Mouse (Mus musculus): ENCODE results near the gene Odf3.

The Odf3 gene

DNA sequence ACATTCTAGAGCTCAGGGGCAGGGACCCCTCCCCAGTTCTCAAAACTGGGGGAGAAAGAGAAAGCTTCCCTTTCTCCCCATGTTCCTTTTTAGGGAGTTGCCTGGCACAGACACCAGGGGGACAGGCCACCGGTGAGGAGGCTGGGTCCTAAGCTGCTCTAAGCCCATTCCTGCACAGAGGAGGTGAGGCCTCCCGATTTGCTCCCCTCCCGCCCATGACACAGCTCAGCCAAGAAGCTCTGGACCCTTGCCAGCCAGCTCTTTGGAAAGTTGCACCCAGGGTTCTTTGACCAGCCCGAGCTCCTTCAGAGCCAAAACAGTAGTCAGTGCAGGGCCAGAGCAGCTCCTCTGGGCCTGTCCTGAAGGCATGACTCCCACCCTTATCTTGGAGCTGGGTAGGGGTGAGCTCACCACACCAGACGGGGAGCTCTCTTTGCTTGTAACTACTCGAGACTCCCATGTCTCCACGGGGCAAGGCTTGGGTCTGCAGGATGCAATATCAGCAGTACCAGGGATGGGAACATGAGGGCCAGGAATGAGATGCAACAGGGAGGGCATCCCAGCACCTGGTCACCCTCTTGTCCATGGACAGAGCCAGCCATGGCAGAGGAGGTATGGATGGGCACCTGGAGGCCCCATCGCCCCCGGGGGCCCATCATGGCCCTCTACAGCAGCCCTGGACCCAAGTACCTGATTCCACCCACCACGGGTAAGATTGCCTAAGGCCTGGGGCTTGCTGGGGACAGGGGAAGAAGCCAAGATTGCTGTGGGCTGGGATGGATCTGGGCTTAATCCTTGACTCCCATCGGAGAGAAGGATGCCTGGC, at the start of gene Odf3:
Odf3 (plus strand) TSS at position 51 of the 826 bp plus-strand sequence.
- no peak for DNase-seq (ENCODE audit: low spot score)

DNA sequence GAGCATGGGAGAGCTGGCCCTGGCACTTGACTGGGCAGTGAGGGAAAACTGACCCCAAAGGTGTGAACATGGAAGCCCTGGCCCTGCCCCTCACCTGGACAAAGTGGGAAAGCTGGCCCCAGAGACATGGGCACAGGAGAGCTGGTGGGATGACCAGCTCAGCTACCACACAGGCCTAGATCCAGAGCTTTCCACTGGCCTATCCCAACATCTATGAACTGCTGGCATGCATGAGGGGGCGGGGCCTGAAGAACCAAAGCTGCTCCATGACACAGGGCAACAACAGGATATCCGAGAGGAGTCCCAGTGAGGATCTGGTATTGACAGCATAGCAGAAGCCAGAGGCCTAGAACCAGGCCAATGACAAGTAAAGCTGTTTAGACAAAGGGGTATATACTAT, 49.4 kb upstream of the Odf3 start:
- DNase-seq (ENCODE audit: low spot score): no peak

DNA sequence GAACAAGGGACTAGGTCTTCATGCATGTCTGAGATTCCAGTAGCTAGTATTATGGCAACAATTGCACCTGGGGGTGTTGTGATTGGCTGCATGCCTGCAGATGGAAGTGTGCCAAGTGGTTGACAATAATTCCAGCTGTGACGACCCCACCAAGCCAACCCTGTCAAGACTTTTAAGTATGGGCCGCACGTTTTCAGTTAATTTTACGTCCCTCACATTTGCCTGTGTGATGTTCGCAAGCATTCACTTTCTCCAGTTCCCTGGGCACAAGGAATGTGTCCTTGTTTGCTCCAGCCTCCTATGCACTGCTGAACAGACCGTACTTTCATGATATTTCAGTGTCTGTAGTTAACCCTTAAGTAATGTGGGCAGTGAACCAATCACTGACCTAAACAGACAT, 45.0 kb upstream of the Odf3 start:
- DNase-seq (ENCODE audit: low spot score): no peak

DNA sequence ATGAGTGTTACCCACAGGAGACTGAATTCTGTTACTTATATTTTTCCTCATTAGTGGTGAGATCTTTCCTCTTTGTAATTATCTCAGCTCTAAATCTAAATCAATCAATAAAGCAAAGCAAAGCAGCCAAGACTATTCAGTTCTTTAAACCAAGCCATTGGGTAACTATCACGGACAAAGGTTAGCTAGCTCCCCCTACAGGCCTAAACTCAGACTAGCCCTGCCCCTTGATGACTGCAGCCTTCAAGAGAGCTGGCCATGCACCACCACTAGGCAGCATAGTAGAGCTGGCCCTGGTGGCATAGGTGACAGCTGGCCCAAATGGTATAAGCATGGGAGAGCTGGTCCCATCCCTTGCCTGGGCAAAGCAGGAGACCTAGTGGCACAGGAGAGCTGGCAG, 41.9 kb upstream of the Odf3 start:
- DNase-seq (ENCODE audit: low spot score): no peak

DNA sequence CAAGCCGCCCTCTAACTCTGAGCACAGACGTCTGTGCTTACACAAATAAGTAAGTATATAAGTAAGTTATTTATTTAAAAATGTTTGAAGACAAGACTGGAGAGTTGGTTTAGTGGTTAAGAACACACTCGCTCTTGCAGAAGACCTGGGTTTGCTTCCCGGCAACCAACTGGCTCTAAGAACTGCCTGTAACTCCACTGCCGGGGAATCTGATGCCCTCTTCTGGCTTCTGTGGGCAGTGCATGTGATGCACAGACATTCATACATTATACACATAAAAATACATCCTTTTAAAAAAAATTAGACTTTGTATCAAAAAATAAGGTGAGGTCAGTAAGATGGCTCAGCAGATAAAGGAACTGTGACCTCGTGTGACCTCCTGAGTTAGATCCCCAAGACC, 37.1 kb upstream of the Odf3 start:
- no peak for DNase-seq (ENCODE audit: low spot score)

DNA sequence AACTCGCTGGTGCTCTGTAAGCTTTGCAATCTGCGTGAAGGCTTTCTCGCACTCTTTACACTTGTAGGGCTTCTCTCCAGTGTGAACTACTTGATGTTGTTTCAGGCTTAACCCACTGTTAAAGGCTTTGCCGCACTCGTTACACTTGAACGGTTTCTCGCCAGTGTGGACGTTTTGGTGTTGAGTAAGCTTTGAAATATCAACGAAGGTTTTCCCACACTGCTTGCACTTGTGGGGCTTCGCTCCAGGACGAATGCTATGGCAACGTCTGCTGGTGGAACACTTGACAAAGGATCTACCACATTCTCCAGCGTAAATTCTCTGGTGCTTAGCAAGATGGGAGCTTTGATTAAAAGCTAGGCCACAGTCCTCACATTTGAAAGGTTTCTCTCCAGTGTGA, 35.9 kb upstream of the Odf3 start:
- DNase-seq (ENCODE audit: low spot score): no peak

DNA sequence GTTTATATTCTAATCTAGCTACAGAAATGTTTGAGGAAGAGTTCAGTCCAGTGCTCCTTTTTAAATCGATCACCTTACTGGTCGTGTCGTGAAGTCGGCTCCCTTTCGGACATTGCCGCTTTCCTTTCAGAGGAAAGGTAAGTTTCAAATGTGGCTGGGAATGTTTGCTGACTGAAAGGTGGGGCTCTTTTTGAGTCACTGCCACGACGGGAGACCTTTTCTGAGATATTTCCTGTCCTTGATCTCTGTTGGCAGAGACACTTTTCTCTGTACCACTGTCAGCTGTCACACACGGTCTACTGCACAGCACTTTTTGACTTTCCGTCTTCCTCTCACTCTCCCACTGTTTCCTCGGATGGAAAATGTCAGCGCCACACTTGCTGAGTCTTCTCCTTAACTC, 34.8 kb upstream of the Odf3 start:
- no peak for DNase-seq (ENCODE audit: low spot score)

DNA sequence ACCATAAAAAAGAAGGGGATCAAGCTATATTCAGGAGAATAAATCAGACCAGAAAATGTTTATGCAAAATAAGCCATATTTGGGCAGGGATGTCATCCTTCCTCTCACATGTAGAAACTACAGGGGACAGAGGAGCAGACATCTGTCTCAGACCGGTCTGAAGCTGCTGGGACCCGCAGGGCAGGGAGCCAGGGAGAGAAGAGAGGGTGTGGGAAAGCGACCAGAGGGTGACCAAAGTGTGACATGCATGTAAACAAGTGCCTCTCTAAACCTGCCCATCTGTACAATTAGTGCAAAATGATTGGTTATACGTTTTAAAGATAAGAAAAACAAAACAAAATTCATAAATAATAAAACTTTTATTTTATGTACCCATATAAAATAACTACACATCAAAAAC, 27.4 kb upstream of the Odf3 start:
- no peak for DNase-seq (ENCODE audit: low spot score)

DNA sequence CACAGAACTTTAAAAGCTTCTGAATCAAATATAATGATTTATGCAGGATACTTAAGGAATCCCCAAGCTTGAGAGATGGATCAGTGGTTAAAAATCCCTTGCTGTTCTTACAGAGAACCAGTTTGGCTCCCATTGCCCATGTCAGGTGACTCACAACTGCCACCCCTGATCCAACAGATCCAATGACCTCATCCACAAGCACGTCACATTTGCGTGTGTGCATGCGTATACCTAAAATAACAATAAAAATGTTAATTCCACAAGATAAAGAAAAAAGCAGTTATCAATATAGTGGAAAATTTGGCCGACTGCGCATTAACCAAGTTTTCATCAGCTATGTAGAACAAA, 26.3 kb upstream of the Odf3 start:
- no peak for DNase-seq (ENCODE audit: low spot score)

DNA sequence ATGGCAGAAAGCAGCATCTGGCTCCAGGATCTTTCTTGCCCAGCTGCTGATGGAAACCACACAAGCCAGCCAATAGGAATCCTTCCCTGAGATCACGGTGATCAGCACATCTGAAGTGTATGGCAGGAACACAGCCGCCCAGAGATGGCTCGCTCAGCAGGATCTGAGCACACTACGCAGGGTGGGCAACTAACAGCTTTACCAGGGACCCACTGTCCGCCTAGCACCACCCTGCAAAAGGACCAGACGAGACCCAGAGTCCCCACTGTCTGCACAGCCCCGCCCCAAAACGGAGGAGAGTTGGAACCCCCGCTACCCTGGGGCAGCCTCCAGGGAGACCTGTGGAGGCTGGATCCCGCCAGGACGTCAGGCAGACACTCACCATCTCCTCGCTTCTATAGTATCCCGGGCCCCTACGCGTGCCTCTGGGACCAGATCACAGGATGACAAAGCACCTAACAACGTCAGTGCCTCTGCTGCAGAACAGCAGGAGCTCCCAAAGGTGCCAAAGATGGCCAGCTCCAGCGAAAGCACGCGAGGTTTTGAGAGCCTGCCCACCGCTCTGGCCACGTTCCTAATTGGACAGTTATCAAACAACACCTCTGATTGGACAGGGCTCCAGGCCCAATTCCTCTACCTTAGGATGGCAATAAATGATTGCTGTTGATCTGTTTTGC, 25.8 kb upstream of the Odf3 start, which contains the start of gene Zfp941:
Zfp941 (minus strand) TSS at position 526 of the 677 bp plus-strand sequence.
- no peak for DNase-seq (ENCODE audit: low spot score)

DNA sequence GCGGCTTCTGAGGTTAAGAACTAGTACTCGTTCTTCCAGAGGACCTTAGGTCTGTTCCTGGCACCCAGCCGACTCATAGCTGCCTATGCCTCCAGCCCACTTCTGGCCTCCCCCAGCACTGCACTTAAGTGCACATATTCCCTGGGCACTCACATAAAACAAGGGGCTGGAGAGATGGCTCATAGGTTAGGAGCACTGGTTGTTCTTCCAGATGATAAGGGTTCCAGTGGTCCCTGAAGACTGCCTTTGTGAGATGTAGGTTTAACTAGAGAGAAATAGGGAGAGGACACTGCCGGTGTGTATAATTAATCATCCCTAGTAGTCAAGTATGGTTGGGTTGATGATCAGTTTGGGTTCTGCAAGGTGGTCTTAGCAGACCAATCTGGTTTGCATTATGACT, 24.9 kb upstream of the Odf3 start:
- no peak for DNase-seq (ENCODE audit: low spot score)

DNA sequence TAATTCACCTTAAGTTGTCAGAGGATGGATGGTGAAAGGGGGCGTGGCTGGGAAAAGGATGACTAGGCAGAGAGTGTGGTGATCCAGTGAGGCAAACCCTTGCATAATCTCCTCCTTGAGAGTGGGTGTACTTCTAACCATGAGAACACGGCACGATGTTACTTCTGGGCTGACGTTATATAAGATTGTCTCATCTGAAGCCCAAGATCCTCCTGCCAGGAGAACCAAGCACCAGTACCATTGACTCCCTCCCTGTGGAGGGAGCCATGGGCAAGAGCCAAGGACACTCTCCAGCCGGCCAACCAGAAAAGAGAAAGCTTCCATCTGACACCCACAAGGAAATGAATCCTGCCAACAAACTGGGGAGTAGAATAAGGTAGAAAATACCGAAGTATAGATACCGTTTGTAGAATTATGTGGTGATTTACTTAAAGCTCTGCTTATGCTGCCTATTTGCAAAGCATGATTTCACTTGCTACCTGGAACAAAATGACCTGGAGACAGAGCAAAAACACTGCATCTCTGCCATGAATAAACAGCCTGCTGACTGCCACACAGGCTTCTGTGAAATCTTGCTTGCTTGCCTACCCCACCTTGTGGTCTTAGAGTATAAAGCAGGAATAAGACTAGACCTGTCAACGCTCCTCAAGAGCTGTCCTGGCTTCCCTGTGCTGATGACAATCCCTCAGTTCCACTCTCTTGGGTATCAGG, 19.3 kb upstream of the Odf3 start:
- no peak for DNase-seq (ENCODE audit: low spot score)

DNA sequence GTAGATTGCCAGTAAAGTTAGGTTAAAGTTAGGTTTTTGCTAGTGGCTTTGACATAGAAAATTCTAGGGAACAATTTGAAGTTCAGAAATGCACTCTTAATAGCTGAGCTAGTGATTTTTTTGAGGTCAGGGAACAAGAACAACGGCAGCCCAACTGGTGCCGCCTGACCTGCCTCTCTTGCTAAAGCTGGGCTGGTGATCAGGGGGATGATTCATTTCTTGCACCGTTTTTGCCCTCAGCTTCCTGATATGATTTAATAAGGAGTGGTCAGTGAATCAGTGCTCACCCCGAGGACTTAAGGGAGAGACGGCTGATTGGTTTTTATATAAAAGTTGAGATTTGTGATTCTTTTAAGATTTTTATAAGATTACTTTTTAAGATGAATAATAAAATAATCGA, 16.2 kb upstream of the Odf3 start:
- DNase-seq (ENCODE audit: low spot score): no peak

DNA sequence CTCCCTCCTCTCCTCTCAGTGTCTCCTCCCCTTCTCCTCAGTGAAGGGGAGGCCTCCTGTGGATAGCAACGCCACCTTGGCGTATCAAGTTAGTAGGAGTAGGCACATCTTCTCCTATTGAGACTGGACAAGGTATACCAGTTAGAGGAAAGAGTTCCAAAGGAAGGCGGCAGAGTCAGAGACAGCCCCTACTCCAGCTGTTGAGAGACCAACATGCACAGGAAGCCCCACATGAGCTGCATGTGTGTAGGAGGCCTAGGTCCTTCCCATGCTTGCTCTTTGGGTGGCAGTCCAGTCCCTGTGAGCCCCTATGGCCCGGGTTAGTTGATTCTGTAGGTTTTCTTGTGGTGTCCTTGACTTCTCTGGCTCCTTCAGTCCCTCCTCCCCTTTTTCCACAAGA, 14.3 kb upstream of the Odf3 start:
- no peak for DNase-seq (ENCODE audit: low spot score)

DNA sequence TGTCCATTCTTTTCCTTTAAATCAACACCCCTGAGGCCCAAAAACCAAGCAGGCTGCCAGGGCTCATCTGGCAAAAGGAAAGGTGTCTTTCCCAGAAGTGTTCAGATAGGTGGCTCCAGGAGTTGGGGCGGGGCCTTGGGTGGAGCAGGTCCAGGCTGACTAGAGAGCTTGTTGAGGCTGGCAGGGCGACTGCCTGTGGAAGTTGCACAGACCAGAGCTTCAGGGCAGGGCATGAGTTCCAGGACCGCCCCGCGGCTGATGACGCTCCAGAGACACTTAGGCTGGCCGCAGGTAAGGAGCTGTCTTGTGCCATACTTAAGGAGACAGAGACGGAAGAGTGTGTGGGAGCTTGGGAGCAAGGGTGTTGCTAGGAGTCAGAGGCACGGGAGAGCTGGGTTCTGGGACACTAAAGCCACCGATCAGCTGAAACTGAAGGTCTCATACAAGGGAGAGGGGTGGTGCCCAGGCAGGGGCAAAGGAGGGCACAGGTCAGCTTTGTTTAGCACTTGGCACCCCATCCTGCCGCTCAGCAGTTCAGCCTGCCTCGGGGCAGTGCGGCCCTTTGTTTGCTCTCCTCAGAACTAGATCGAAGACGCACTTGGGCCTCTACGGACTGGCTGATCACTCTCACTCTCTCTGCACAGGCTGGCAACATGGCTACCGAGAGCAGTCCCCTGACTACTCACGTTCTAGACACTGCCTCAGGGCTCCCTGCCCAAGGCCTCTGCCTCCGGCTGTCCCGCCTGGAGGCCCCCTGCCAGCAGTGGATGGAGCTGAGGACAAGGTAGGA, 12.4 kb upstream of the Odf3 start, which contains the start of gene Urah:
Urah (plus strand) TSS at position 51 of the 790 bp plus-strand sequence.
- DNase-seq (ENCODE audit: low spot score): no peak

DNA sequence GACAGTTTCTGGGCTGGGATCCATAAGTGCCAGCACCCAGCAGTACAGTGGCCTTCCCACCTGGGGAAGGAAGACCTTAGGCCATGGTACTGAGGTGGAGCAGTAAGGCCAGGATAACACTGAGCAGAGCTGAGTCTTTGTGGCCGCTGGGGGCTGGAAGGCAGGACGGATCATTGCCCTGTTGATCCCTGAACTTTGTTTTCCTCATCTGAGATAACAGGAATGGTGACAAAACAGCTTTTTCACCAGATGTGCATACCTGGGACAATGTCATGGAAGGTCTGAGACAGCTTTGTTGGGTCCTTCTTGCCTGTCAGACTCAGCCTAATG, 11.9 kb upstream of the Odf3 start:
- DNase-seq (ENCODE audit: low spot score): no peak

DNA sequence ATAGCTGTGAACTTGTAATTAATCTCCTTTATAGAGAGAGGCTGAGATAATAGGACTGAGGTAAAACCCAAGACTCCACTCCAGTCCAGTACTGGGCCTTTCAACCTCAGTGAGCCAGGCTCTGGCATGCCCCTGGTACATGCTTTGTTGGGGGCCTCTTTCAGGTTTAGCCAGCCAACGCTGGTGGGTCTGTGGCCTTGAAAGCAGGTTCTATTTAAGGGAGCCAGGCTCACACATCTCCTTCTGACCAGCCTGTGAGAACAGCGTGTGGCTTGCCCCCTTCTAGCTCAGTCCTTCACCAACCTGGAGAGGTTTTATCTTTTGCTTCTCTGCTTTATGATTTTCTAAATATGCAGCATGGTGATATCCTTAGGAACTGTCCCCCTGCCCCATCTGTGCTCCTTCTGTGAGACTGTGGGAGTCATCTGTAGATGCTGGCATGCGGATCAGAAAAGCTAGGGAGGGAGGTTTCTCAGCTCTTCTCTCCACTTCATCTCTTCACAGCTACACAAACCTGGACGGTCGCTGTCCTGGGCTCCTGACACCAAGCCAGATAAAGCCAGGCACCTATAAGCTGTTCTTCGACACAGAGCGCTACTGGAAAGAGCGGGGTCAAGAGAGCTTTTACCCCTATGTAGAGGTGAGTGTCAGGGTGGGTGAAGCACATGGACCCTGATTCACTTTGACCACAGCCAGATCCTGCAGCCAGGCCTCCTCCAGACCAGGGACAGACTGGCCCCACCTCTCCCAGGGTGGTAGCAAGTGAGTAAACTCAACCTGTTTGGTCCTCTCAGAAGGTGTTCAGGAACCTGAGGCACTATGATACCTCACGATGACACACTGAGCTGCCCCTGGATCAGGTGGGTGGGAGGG, 11.1 kb upstream of the Odf3 start:
- DNase-seq (ENCODE audit: low spot score): no peak

DNA sequence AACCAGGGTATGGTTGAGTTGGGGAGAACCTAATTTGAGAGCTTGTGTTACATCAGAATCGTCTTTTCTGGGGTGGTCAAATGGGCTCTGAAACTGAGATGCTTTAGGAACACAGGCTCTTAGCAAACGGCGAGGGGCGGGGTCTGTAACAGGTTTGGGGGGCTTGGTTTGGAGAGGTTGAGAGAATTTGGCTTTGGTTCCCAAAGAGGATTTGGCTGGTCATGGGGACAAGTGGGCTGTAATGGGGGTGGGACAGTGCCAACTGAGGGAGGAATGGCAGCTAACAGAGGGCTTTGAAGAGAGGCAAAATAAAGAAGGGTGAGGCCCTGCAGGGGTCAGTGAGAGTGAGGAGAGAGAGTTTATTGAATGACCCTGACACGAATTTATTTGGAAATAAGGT, 8.0 kb upstream of the Odf3 start:
- DNase-seq (ENCODE audit: low spot score): no peak

DNA sequence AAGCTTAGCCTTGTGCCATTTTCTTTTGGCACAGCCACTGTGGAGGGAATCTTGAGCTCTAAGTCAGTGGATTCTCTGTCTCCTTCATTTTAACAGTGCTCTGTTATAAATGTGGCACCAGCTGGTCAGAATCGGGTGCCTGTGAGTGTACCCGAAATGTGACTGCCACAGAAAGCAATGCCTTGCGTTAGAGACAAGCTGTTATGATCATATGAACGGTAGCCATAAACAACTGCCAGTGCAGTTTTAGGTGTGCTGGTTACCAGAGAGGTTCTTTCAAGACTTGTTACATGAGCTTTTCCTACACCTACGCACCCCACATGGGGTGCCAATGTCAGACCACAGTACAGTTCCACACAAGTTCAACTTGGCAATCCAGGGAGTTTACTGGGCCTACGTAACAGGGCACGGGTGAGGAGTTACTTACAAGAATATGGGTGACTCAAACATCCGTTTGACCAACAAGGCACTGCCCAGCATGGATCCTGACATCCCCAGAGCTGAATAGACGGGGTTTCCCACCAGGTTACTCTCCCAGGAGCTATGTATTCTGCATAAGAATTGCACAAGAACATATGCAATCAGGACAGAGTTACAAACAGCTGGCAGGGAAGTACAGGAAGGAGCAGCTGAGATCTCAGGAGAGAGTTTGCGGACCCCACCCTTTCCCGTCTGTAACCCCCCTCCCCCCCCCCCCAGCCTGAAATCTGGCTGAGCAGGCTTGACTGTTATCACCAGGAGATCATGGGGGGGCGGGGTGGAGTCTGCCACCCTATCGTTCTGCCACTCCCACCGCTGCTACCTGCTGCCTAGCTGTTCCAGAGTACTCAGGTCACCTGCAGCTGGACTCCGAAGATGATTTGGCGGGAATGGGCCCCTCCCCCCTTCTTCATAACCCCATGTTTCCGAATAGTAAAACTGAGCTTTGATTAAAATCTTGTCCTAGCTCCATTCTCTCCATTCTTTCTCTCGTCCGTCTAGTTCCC, 6.6 kb upstream of the Odf3 start:
- no peak for DNase-seq (ENCODE audit: low spot score)

DNA sequence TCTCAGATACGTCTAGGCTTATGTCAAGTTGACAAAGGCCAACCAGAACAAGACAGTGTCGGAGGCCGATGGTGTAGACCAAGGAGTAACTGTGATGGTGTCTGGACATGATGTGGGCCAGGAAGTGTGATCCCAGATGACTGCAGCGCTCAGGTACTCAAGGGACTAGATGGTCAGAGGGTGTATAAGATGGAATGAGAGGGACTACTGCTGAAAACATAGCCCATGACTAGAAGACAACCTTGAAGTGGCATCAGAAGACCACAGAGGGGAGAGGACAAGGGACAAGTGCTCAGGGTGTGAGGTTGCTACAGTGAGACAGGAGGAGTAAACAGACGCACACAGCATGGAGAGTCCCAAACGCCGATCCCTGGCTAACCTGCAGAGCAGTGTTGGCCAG, 3.8 kb upstream of the Odf3 start:
- no peak for DNase-seq (ENCODE audit: low spot score)
